Mouse (Mus musculus): ENCODE data around the gene Inip. TPM values are rescaled to one million over a fixed set of nuclear protein-coding genes. Genes with fewer than 3 reads are reported as not detected.

The Inip gene
- total and polyA plus RNA-seq, 3 experiments: 41.7 to 95.8 (median 67.9) TPM

- no peak for DNase-seq (ENCODE audit: low spot score)
- no peak overlapping the region for H3K4me3 ChIP-seq (ENCODE audit: low read depth, low read length)
- H3K36me3 ChIP-seq (replicated peaks): peaks cover 45% of the 10 kb centered on the region
- no peaks in the 10 kb centered on the region for H3K9me3 ChIP-seq (replicated peaks)
- TF ChIP-seq TAL1 (conservative IDR thresholded peaks at IDR 0.05; ENCODE audit: low read depth, low read length) (no peak), GATA1 (IDR thresholded peaks at IDR 0.05; ENCODE audit: borderline replicate concordance, low read length) (no peak), CTCF (IDR thresholded peaks at IDR 0.05; ENCODE audit: low read depth, low read length) (no peak), POLR2AphosphoS5 (IDR thresholded peaks at IDR 0.05; ENCODE audit: insufficient replicate concordance, low read depth, low read length) (no peak), GATA2 (IDR thresholded peaks at IDR 0.05; ENCODE audit: borderline replicate concordance, low read depth, low read length) (no peak)
- no peak for ATAC-seq (ENCODE audit: extremely low read depth, insufficient number of reproducible peaks, low FRiP score, poor library complexity, severe bottlenecking)
- no peaks in the 10 kb centered on the region for H3K27me3 ChIP-seq (ENCODE audit: insufficient read depth, low read length)
- H3K4me1 ChIP-seq (ENCODE audit: insufficient read depth, low read depth, low read length): peaks cover 19% of the 10 kb centered on the region
These were observed 22.1 kb upstream of the Inip start for GRCm38 (mm10) chr4:59823470-59823869.

GRCm38 (mm10) chr4:59822119-59822518, 20.7 kb upstream of the Inip start:
- H3K9me3 ChIP-seq (replicated peaks): no peaks in the 10 kb centered on the region
- DNase-seq (ENCODE audit: low spot score) (no peak), ATAC-seq (ENCODE audit: extremely low read depth, insufficient number of reproducible peaks, low FRiP score, poor library complexity, severe bottlenecking) (no peak)
- peaks cover 50% of the 10 kb centered on the region for H3K36me3 ChIP-seq (replicated peaks)
- no peak overlapping the region for H3K4me3 ChIP-seq (ENCODE audit: low read depth, low read length)
- no peaks in the 10 kb centered on the region for H3K27me3 ChIP-seq (ENCODE audit: insufficient read depth, low read length)
- TF ChIP-seq TAL1 (conservative IDR thresholded peaks at IDR 0.05; ENCODE audit: low read depth, low read length) (no peak), GATA2 (IDR thresholded peaks at IDR 0.05; ENCODE audit: borderline replicate concordance, low read depth, low read length) (no peak), POLR2AphosphoS5 (IDR thresholded peaks at IDR 0.05; ENCODE audit: insufficient replicate concordance, low read depth, low read length) (no peak), GATA1 (IDR thresholded peaks at IDR 0.05; ENCODE audit: borderline replicate concordance, low read length) (no peak)
- peaks cover 16% of the 10 kb centered on the region for H3K4me1 ChIP-seq (ENCODE audit: insufficient read depth, low read depth, low read length)

- no peaks in the 10 kb centered on the region for H3K27me3 ChIP-seq (ENCODE audit: insufficient read depth, low read length)
- H3K9me3 ChIP-seq (replicated peaks): no peaks in the 10 kb centered on the region
- ATAC-seq (ENCODE audit: extremely low read depth, insufficient number of reproducible peaks, low FRiP score, poor library complexity, severe bottlenecking) (no peak), DNase-seq (ENCODE audit: low spot score) (no peak)
- peaks cover 14% of the 10 kb centered on the region for H3K4me1 ChIP-seq (ENCODE audit: insufficient read depth, low read depth, low read length)
- no peak for TF ChIP-seq TAL1 (conservative IDR thresholded peaks at IDR 0.05; ENCODE audit: low read depth, low read length)
- TF ChIP-seq CTCF (IDR thresholded peaks at IDR 0.05; ENCODE audit: low read depth, low read length): no peak
- TF ChIP-seq GATA2 (IDR thresholded peaks at IDR 0.05; ENCODE audit: borderline replicate concordance, low read depth, low read length): no peak
- TF ChIP-seq GATA1 (IDR thresholded peaks at IDR 0.05; ENCODE audit: borderline replicate concordance, low read length): no peak
- no peak for TF ChIP-seq POLR2AphosphoS5 (IDR thresholded peaks at IDR 0.05; ENCODE audit: insufficient replicate concordance, low read depth, low read length)
- no peak overlapping the region for H3K4me3 ChIP-seq (ENCODE audit: low read depth, low read length)
- H3K36me3 ChIP-seq (replicated peaks): peaks cover 50% of the 10 kb centered on the region
These were observed 20.1 kb upstream of the Inip start for GRCm38 (mm10) chr4:59821516-59821915.

- Histone ChIP-seq H3K4me1 (ENCODE audit: insufficient read depth, low read depth, low read length) (peaks cover 23% of the 10 kb centered on the region), H3K36me3 (replicated peaks) (peaks cover 52% of the 10 kb centered on the region), H3K4me3 (ENCODE audit: low read depth, low read length) (no peak overlapping the region), H3K27me3 (ENCODE audit: insufficient read depth, low read length) (no peaks in the 10 kb centered on the region), H3K9me3 (replicated peaks) (no peaks in the 10 kb centered on the region)
- DNase-seq (ENCODE audit: low spot score) (peak; percentile 38), ATAC-seq (ENCODE audit: extremely low read depth, insufficient number of reproducible peaks, low FRiP score, poor library complexity, severe bottlenecking) (peak; percentile 58)
- TF ChIP-seq POLR2AphosphoS5 (IDR thresholded peaks at IDR 0.05; ENCODE audit: insufficient replicate concordance, low read depth, low read length) (no peak), GATA2 (IDR thresholded peaks at IDR 0.05; ENCODE audit: borderline replicate concordance, low read depth, low read length) (no peak), CTCF (IDR thresholded peaks at IDR 0.05; ENCODE audit: low read depth, low read length) (no peak), TAL1 (conservative IDR thresholded peaks at IDR 0.05; ENCODE audit: low read depth, low read length) (no peak), GATA1 (IDR thresholded peaks at IDR 0.05; ENCODE audit: borderline replicate concordance, low read length) (no peak)
These were observed 18.2 kb upstream of the Inip start for GRCm38 (mm10) chr4:59819477-59820022.

- Histone ChIP-seq H3K9me3 (replicated peaks) (no peaks in the 10 kb centered on the region), H3K27me3 (ENCODE audit: insufficient read depth, low read length) (no peaks in the 10 kb centered on the region), H3K36me3 (replicated peaks) (peaks cover 55% of the 10 kb centered on the region), H3K4me1 (ENCODE audit: insufficient read depth, low read depth, low read length) (peaks cover 28% of the 10 kb centered on the region), H3K4me3 (ENCODE audit: low read depth, low read length) (no peak overlapping the region)
- ATAC-seq (ENCODE audit: extremely low read depth, insufficient number of reproducible peaks, low FRiP score, poor library complexity, severe bottlenecking): no peak
- TF ChIP-seq TAL1 (conservative IDR thresholded peaks at IDR 0.05; ENCODE audit: low read depth, low read length): no peak
- no peak for TF ChIP-seq CTCF (IDR thresholded peaks at IDR 0.05; ENCODE audit: low read depth, low read length)
- TF ChIP-seq GATA2 (IDR thresholded peaks at IDR 0.05; ENCODE audit: borderline replicate concordance, low read depth, low read length): no peak
- TF ChIP-seq POLR2AphosphoS5 (IDR thresholded peaks at IDR 0.05; ENCODE audit: insufficient replicate concordance, low read depth, low read length): no peak
- no peak for TF ChIP-seq GATA1 (IDR thresholded peaks at IDR 0.05; ENCODE audit: borderline replicate concordance, low read length)
- DNase-seq (ENCODE audit: low spot score): no peak
These were observed 17.7 kb upstream of the Inip start for GRCm38 (mm10) chr4:59819054-59819472.

GRCm38 (mm10) chr4:59818498-59818897, 17.1 kb upstream of the Inip start:
- no peak for DNase-seq (ENCODE audit: low spot score)
- Histone ChIP-seq H3K36me3 (replicated peaks) (peaks cover 55% of the 10 kb centered on the region), H3K4me1 (ENCODE audit: insufficient read depth, low read depth, low read length) (peaks cover 32% of the 10 kb centered on the region), H3K27me3 (ENCODE audit: insufficient read depth, low read length) (no peaks in the 10 kb centered on the region), H3K4me3 (ENCODE audit: low read depth, low read length) (no peak overlapping the region), H3K9me3 (replicated peaks) (no peaks in the 10 kb centered on the region)
- no peak for ATAC-seq (ENCODE audit: extremely low read depth, insufficient number of reproducible peaks, low FRiP score, poor library complexity, severe bottlenecking)
- TF ChIP-seq GATA2 (IDR thresholded peaks at IDR 0.05; ENCODE audit: borderline replicate concordance, low read depth, low read length) (no peak), POLR2AphosphoS5 (IDR thresholded peaks at IDR 0.05; ENCODE audit: insufficient replicate concordance, low read depth, low read length) (no peak), GATA1 (IDR thresholded peaks at IDR 0.05; ENCODE audit: borderline replicate concordance, low read length) (no peak), CTCF (IDR thresholded peaks at IDR 0.05; ENCODE audit: low read depth, low read length) (no peak), TAL1 (conservative IDR thresholded peaks at IDR 0.05; ENCODE audit: low read depth, low read length) (no peak)

Data from G1E (cell line).